Mouse (Mus musculus) midbrain, embryonic 16.5 days (tissue): ENCODE measurements at regions not wholly inside any gene's neighbourhood (a gene's known extent, or its start where the extent isn't known, plus 50 kb on each side); places are given as distances from the start of the nearest gene placed in this dataset.

Experiments
- ATAC-seq: fragments of 200-750 bp; cut with Nextera tagmentation; 2 replicates; pipeline ENCODE4 v1.8.0; 2017; ENCODE audit warnings: moderate TSS enrichment
- H3K27ac ChIP-seq: fragments of 300-500 bp; sonication (generic); 2 replicates; pipeline ENCODE4 v1.5.1; 2014; ENCODE audit warnings: mild to moderate bottlenecking, low read length, mixed read lengths
- H3K27me3 ChIP-seq: fragments of 300-500 bp; sonication (generic); 2 replicates; pipeline ENCODE4 v1.6.1; 2014; ENCODE audit warnings: low read depth, low read length, mixed read lengths; ENCODE audit not compliant: control insufficient read depth, insufficient read depth
- H3K36me3 ChIP-seq: fragments of 300-500 bp; sonication (generic); 2 replicates; pipeline ENCODE4 v1.6.1; 2014; ENCODE audit warnings: mild to moderate bottlenecking, low read length, moderate library complexity, mixed read lengths; ENCODE audit not compliant: control insufficient read depth, insufficient read depth
- H3K4me1 ChIP-seq: fragments of 300-500 bp; sonication (generic); 2 replicates; pipeline ENCODE4 v1.6.1; 2014; ENCODE audit warnings: mild to moderate bottlenecking, low read length, mixed read lengths; ENCODE audit not compliant: control insufficient read depth, insufficient read depth
- H3K4me2 ChIP-seq: fragments of 300-500 bp; sonication (generic); 2 replicates; pipeline ENCODE4 v1.6.1; 2014; ENCODE audit warnings: mild to moderate bottlenecking, low read length, mixed read lengths
- H3K4me3 ChIP-seq: fragments of 300-500 bp; sonication (generic); 2 replicates; pipeline ENCODE4 v1.5.1; 2014; ENCODE audit warnings: low read depth, mild to moderate bottlenecking, low read length, moderate library complexity, mixed read lengths
- H3K9ac ChIP-seq: fragments of 300-500 bp; sonication (generic); 2 replicates; pipeline ENCODE4 v1.6.1; 2014; ENCODE audit warnings: low read depth, low read length, mixed read lengths
- H3K9me3 ChIP-seq: fragments of 300-500 bp; sonication (generic); replicated peaks from 2 replicates; pipeline ENCODE4 v1.6.1; 2014; ENCODE audit warnings: mild to moderate bottlenecking, low read length, mixed read lengths; ENCODE audit not compliant: control insufficient read depth, poor library complexity, severe bottlenecking
- WGBS: fragments of 180-500 bp; shearing (Covaris S2); extraction: QIAGEN DNeasy Blood & Tissue Kit; methylation state at CpG from one replicate; pipeline ENCODE4 v1.1.7; 2014; 5-methylcytosine and 5-hydroxymethylcytosine counted together

- H3K9me3 ChIP-seq: no peaks in the 10 kb centered on the region
- WGBS: 97% methylated on average over 6 of the region's 6 CpGs
- ATAC-seq: no peak
Observed at GRCm38 (mm10) chr13:60481946-60482345, 119.8 kb upstream of the Dapk1 start.

GRCm38 (mm10) chr13:60486105-60486504 lies 115.6 kb upstream of the Dapk1 start:
- no peak for ATAC-seq
- H3K4me2 ChIP-seq: no peak overlapping the region
- 76% methylated on average over 2 of the region's 2 CpGs for WGBS
- H3K9ac ChIP-seq: no peak overlapping the region
- no peaks in the 10 kb centered on the region for H3K9me3 ChIP-seq
- H3K27ac ChIP-seq: no peak overlapping the region
- H3K36me3 ChIP-seq: no peaks in the 10 kb centered on the region
- peaks cover under 1% of the 10 kb centered on the region; the same call in 1 of the 2 replicates for H3K4me1 ChIP-seq
- H3K4me3 ChIP-seq: no peak overlapping the region
- H3K27me3 ChIP-seq: no peaks in the 10 kb centered on the region

More at GRCm38 (mm10) chr13:60481946-60482345, 119.8 kb upstream of the Dapk1 start:
- Histone ChIP-seq H3K36me3 (no peaks in the 10 kb centered on the region), H3K4me3 (no peak overlapping the region), H3K4me2 (no peak overlapping the region), H3K9ac (no peak overlapping the region), H3K27me3 (no peaks in the 10 kb centered on the region; the same call in 1 of the 2 replicates), H3K27ac (no peak overlapping the region), H3K4me1 (peaks cover 11% of the 10 kb centered on the region)

GRCm38 (mm10) chr13:60486871-60487270 lies 114.9 kb upstream of the Dapk1 start:
- no peaks in the 10 kb centered on the region for H3K36me3 ChIP-seq
- H3K4me3 ChIP-seq: no peak overlapping the region
- no peak overlapping the region for H3K4me2 ChIP-seq
- 98% methylated on average over 5 of the region's 5 CpGs for WGBS
- H3K27ac ChIP-seq: no peak overlapping the region
- H3K4me1 ChIP-seq: no peaks in the 10 kb centered on the region
- H3K9me3 ChIP-seq: no peaks in the 10 kb centered on the region
- no peaks in the 10 kb centered on the region for H3K27me3 ChIP-seq
- no peak overlapping the region for H3K9ac ChIP-seq
- ATAC-seq: no peak

- Histone ChIP-seq H3K4me1 (no peaks in the 10 kb centered on the region), H3K9ac (no peak overlapping the region), H3K27me3 (no peaks in the 10 kb centered on the region), H3K4me2 (no peak overlapping the region), H3K9me3 (no peaks in the 10 kb centered on the region), H3K27ac (no peak overlapping the region), H3K36me3 (no peaks in the 10 kb centered on the region), H3K4me3 (no peak overlapping the region)
- no peak for ATAC-seq
- WGBS: 67% methylated on average over 13 of the region's 13 CpGs
Observed at GRCm38 (mm10) chr13:60488131-60488883, 113.4 kb upstream of the Dapk1 start.

- Histone ChIP-seq H3K9me3 (no peaks in the 10 kb centered on the region), H3K36me3 (no peaks in the 10 kb centered on the region), H3K27ac (no peak overlapping the region), H3K9ac (no peak overlapping the region), H3K4me1 (no peaks in the 10 kb centered on the region), H3K4me2 (no peak overlapping the region), H3K27me3 (no peaks in the 10 kb centered on the region), H3K4me3 (no peak overlapping the region)
- no peak for ATAC-seq
- WGBS: 49% methylated on average over 4 of the region's 4 CpGs
Observed at GRCm38 (mm10) chr13:60488884-60489265, 112.9 kb upstream of the Dapk1 start.

GRCm38 (mm10) chr13:60491948-60492464 lies 109.7 kb upstream of the Dapk1 start:
- no peak for ATAC-seq
- Histone ChIP-seq H3K27ac (no peak overlapping the region), H3K27me3 (no peaks in the 10 kb centered on the region), H3K9ac (no peak overlapping the region), H3K36me3 (no peaks in the 10 kb centered on the region), H3K4me3 (no peak overlapping the region), H3K9me3 (no peaks in the 10 kb centered on the region), H3K4me1 (no peaks in the 10 kb centered on the region), H3K4me2 (no peak overlapping the region)
- WGBS: 79% methylated on average over 16 of the region's 16 CpGs

GRCm38 (mm10) chr13:60493836-60494235 lies 107.9 kb upstream of the Dapk1 start:
- Histone ChIP-seq H3K27me3 (no peaks in the 10 kb centered on the region), H3K4me3 (no peak overlapping the region), H3K4me1 (no peaks in the 10 kb centered on the region), H3K9ac (no peak overlapping the region), H3K36me3 (no peaks in the 10 kb centered on the region), H3K9me3 (no peaks in the 10 kb centered on the region), H3K4me2 (no peak overlapping the region), H3K27ac (no peak overlapping the region)
- no peak for ATAC-seq
- 78% methylated on average over 5 of the region's 5 CpGs for WGBS

- Histone ChIP-seq H3K4me1 (no peaks in the 10 kb centered on the region), H3K4me2 (no peak overlapping the region), H3K27me3 (no peaks in the 10 kb centered on the region), H3K27ac (no peak overlapping the region), H3K36me3 (no peaks in the 10 kb centered on the region), H3K9me3 (no peaks in the 10 kb centered on the region), H3K9ac (no peak overlapping the region), H3K4me3 (no peak overlapping the region)
- no peak for ATAC-seq
- WGBS: 25% methylated on average over 18 of the region's 18 CpGs
Observed at GRCm38 (mm10) chr13:60497714-60498400, 103.9 kb upstream of the Dapk1 start.

GRCm38 (mm10) chr13:60504196-60504595 lies 97.6 kb upstream of the Dapk1 start:
- Histone ChIP-seq H3K36me3 (no peaks in the 10 kb centered on the region), H3K4me2 (no peak overlapping the region), H3K9ac (no peak overlapping the region), H3K4me3 (no peak overlapping the region), H3K9me3 (no peaks in the 10 kb centered on the region), H3K27ac (no peak overlapping the region), H3K4me1 (no peaks in the 10 kb centered on the region), H3K27me3 (no peaks in the 10 kb centered on the region)
- 93% methylated on average over 2 of the region's 2 CpGs for WGBS
- ATAC-seq: no peak
